Mouse (Mus musculus) kidney, postnatal 10 days (tissue): Measurements from ENCODE around the gene Draxin.
"Not testable (repeated sequence)": the region's sequence is repeated elsewhere in the genome, so short reads cannot be mapped to it uniquely, and the experiment has no call there.

Experiments
- DNase-seq: peaks from one replicate; pipeline ENCODE4 v3.0.0; 2021; ENCODE audit warnings: mixed read lengths

Draxin gene

GRCm38 (mm10) chr4:148054961-148055695, 75.4 kb downstream of the Draxin start:
- no peak for DNase-seq

- DNase-seq: no peak
Measured at GRCm38 (mm10) chr4:148053417-148053920, 77.0 kb downstream of the Draxin start.

- no peak for DNase-seq
Measured at GRCm38 (mm10) chr4:148052976-148053375, 77.5 kb downstream of the Draxin start.

DNA sequence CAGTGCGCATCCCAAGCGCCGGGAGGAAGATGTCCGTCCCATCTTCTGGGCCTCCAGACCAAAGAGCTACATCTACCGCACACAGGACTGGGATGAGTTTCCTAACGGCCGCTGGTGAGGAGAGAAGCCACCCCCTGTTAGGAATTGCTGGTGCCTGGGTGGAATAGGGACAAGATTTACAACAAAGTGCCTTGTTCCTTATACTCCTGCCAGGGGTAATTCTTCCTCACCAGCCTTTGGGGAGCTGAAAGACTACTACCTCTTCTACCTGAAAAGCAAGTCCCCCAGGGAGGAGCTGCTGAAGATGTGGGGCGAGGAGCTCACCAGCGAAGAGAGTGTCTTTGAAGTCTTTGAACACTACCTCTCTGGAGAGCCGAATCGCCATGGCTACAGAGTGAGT, 78.6 kb downstream of the Draxin start:
- DNase-seq: no peak

- no peak for DNase-seq
Measured at GRCm38 (mm10) chr4:148051046-148051776, 79.3 kb downstream of the Draxin start.

DNA sequence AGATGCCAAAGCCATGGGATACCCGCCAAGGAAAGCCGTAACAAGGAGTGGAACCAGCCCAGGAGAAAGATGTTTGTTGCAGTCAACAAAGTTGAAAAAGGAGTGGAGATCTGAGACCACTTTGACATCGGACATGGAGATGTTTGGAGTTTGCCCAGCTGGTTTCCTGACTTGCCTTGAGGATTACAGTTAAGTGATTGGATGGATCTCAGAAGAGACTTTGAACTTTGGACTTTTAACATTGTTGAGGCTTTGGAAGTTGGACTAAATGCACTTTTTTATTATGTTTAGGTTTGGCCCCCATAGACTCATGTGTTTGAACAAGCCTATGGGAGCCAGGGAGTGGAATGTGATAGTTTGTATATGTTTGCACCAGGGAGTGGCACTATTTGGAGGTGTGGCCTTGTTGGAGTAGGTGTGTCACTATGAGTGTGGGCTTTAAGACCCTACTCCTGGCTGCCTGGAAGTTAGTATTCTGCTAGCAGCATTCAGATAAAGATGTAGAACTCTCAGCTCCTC, 80.0 kb downstream of the Draxin start:
- not testable (repeated sequence) for DNase-seq
